17 mouse cellular contexts compared by ENCODE assay signal in the genomic region with DNA sequence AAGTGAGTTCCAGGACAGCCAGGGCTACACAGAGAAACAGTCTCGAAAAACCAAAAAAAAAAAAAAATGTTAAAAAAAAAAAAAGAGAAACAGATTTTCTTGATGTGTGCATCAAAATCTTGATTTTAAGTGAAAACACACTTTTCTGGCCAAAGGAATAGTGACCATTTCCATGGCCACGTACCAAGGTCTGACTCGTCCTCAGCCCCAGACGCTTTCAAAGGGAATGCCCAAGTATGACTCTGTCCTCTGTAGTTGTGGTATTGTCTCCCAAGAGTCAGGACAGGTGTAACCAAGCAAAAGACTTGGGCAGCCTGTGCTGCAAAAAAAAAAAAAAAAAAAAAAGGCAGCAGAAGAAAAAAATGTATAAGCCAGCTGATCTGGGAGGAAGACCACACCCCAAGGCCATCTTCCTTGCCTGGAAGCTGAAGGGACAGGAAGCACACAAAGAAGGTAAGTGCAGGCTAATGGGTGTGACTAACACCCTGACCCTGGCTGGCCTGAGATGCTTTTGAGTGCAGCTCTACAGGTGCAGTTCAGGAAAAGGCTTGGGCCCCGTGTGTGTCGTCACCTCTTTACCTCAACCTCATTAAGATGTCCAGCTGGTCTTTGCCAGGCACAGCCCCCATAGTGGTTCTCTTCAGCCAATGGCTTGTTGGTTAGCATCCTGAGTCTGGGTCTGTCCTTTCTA. TPM values are rescaled to one million over a fixed set of nuclear protein-coding genes. Genes with fewer than 3 reads are reported as not detected.
DNase-seq lines count a peak whose midpoint lies in the region; ATAC-seq and TF ChIP-seq lines count a peak whose summit lies in the region.
"Had no signal": no experiment of that assay in that cellular context is flagged by ENCODE, and none has a peak within 500 bp of the region (broad histone marks: within the 10 kb centered on the region; RNA-seq: fewer than 3 reads in every experiment).

No protein-coding gene starts in this region.

- no peak overlapping the region for H3K27ac ChIP-seq in midbrain, embryonic 10.5 days (replicated peaks)
- no peak overlapping the region for H3K27ac ChIP-seq in midbrain, postnatal 0 days (ENCODE audit: low read depth, low read length)
- 0 out of 2 replicates have a peak overlapping the region, but pooled peaks have one; percentile 1 for H3K27ac ChIP-seq in embryonic facial prominence, embryonic 14.5 days (replicated peaks; ENCODE audit: low read depth, low read length)
- no peak overlapping the region for H3K27ac ChIP-seq in hindbrain, postnatal 0 days
- H3K27ac ChIP-seq: heart, embryonic 10.5 days; hindbrain, embryonic 12.5 days; intestine, embryonic 15.5 days; midbrain, embryonic 12.5 days had no signal

- no peak for ATAC-seq in midbrain, postnatal 0 days (ENCODE audit: low FRiP score)
- ATAC-seq in embryonic facial prominence, embryonic 14.5 days (ENCODE audit: low read depth) = no peak
- no peak for ATAC-seq in hindbrain, postnatal 0 days

- no peaks in the 10 kb centered on the region for H3K27me3 ChIP-seq in midbrain, embryonic 10.5 days (ENCODE audit: low read depth, poor library complexity, severe bottlenecking)
- H3K27me3 ChIP-seq in midbrain, postnatal 0 days (ENCODE audit: insufficient read depth, low read length) = no peaks in the 10 kb centered on the region
- no peaks in the 10 kb centered on the region for H3K27me3 ChIP-seq in embryonic facial prominence, embryonic 14.5 days (replicated peaks; ENCODE audit: control insufficient read depth, insufficient read depth, low read length)
- H3K27me3 ChIP-seq in hindbrain, postnatal 0 days (ENCODE audit: insufficient read depth, low read length) = no peaks in the 10 kb centered on the region
- H3K27me3 ChIP-seq: embryonic facial prominence, embryonic 13.5 days; hindbrain, embryonic 12.5 days; intestine, embryonic 15.5 days; midbrain, embryonic 12.5 days had no signal

- DNase-seq in embryo, embryonic 10 days (ENCODE audit: low spot score) = peak; percentile 3
- no peak for DNase-seq in embryo, embryonic 11 days
- peak; percentile 2 for DNase-seq in midbrain, embryonic 10.5 days (ENCODE audit: low spot score)
- DNase-seq in midbrain, postnatal 0 days (ENCODE audit: low spot score) = no peak
- peak; percentile 55 for DNase-seq in ES-CJ7 (ENCODE audit: low read depth, low spot score)
- DNase-seq in embryonic facial prominence, embryonic 14.5 days (ENCODE audit: low spot score) = no peak
- DNase-seq in hindbrain, postnatal 0 days (ENCODE audit: low spot score) = no peak
- DNase-seq in gastrocnemius, postnatal 36 days = no peak
- DNase-seq: cerebellum, adult 8-10 months; gastrocnemius, postnatal 14 days; layer of hippocampus, postnatal 36 days; right cerebral cortex, postnatal 25 days had no signal

- H3K9ac ChIP-seq in midbrain, postnatal 0 days (replicated peaks; ENCODE audit: low read length, poor library complexity, severe bottlenecking) = no peak overlapping the region
- H3K9ac ChIP-seq in embryonic facial prominence, embryonic 14.5 days (ENCODE audit: low read depth, low read length) = no peak overlapping the region
- H3K9ac ChIP-seq in hindbrain, postnatal 0 days (replicated peaks; ENCODE audit: low read length) = no peak overlapping the region
- H3K9ac ChIP-seq: embryonic facial prominence, embryonic 13.5 days; hindbrain, embryonic 12.5 days; midbrain, embryonic 12.5 days had no signal

- peaks cover 70% of the 10 kb centered on the region for H3K36me3 ChIP-seq in midbrain, embryonic 10.5 days
- H3K36me3 ChIP-seq in midbrain, postnatal 0 days (ENCODE audit: insufficient read depth, low read length) = peaks cover 22% of the 10 kb centered on the region
- peaks cover 60% of the 10 kb centered on the region for H3K36me3 ChIP-seq in embryonic facial prominence, embryonic 14.5 days (ENCODE audit: control insufficient read depth, insufficient read depth, low read length)
- H3K36me3 ChIP-seq in hindbrain, postnatal 0 days (ENCODE audit: insufficient read depth, low read length) = peaks cover 31% of the 10 kb centered on the region

- 89% methylated on average over 6 of the region's 6 CpGs for WGBS in midbrain, embryonic 10.5 days
- 91% methylated on average over 6 of the region's 6 CpGs for WGBS in midbrain, postnatal 0 days
- 80% methylated on average over 6 of the region's 6 CpGs for WGBS in embryonic facial prominence, embryonic 14.5 days
- 90% methylated on average over 6 of the region's 6 CpGs for WGBS in hindbrain, postnatal 0 days

- intact Hi-C loops in gastrocnemius, postnatal 36 days (cut with DNase I) = loop anchor here (10.0 kb wide), 1 partner anchor 392 kb away; no protein-coding TSS in a partner anchor

- TF ChIP-seq CTCF in midbrain, postnatal 0 days (IDR thresholded peaks at IDR 0.05) = no peak
- no peak for TF ChIP-seq CTCF in hindbrain, postnatal 0 days (IDR thresholded peaks at IDR 0.05; ENCODE audit: low read depth)

- H3K4me2 ChIP-seq in midbrain, postnatal 0 days (ENCODE audit: low read depth, low read length, poor library complexity, severe bottlenecking) = no peak overlapping the region
- no peak overlapping the region for H3K4me2 ChIP-seq in embryonic facial prominence, embryonic 14.5 days (ENCODE audit: low read depth, low read length)
- H3K4me2 ChIP-seq in hindbrain, postnatal 0 days (ENCODE audit: low read depth, low read length) = no peak overlapping the region
- H3K4me2 ChIP-seq: hindbrain, embryonic 12.5 days; intestine, embryonic 15.5 days; midbrain, embryonic 12.5 days had no signal

- no peaks in the 10 kb centered on the region for H3K9me3 ChIP-seq in midbrain, embryonic 10.5 days (replicated peaks)
- no peaks in the 10 kb centered on the region for H3K9me3 ChIP-seq in midbrain, postnatal 0 days (ENCODE audit: low read length)
- H3K9me3 ChIP-seq in embryonic facial prominence, embryonic 14.5 days (ENCODE audit: control insufficient read depth, low read length) = no peaks in the 10 kb centered on the region
- H3K9me3 ChIP-seq in hindbrain, postnatal 0 days (ENCODE audit: low read length) = no peaks in the 10 kb centered on the region
- H3K9me3 ChIP-seq: embryonic facial prominence, embryonic 13.5 days; heart, embryonic 10.5 days; hindbrain, embryonic 12.5 days; intestine, embryonic 15.5 days; midbrain, embryonic 12.5 days had no signal

- no peak overlapping the region for H3K4me3 ChIP-seq in midbrain, embryonic 10.5 days
- H3K4me3 ChIP-seq in midbrain, postnatal 0 days (ENCODE audit: low read depth, low read length) = no peak overlapping the region
- H3K4me3 ChIP-seq in embryonic facial prominence, embryonic 14.5 days (ENCODE audit: low read depth, low read length) = no peak overlapping the region
- H3K4me3 ChIP-seq in hindbrain, postnatal 0 days (ENCODE audit: low read length) = no peak overlapping the region
- H3K4me3 ChIP-seq: embryonic facial prominence, embryonic 13.5 days; heart, embryonic 10.5 days; hindbrain, embryonic 12.5 days; intestine, embryonic 15.5 days; midbrain, embryonic 12.5 days had no signal

- H3K4me1 ChIP-seq in midbrain, embryonic 10.5 days = peaks cover 40% of the 10 kb centered on the region
- 0 out of 2 replicates have a peak, but pooled peaks cover under 1% of the 10 kb centered on the region for H3K4me1 ChIP-seq in midbrain, postnatal 0 days (ENCODE audit: insufficient read depth, low read length)
- H3K4me1 ChIP-seq in embryonic facial prominence, embryonic 14.5 days (ENCODE audit: control insufficient read depth, insufficient read depth, low read length) = peaks cover 19% of the 10 kb centered on the region
- H3K4me1 ChIP-seq in hindbrain, postnatal 0 days (ENCODE audit: insufficient read depth, low read length) = 0 out of 2 replicates have a peak, but pooled peaks cover 5% of the 10 kb centered on the region

RNA-seq across cellular contexts. Expression of gene Cep68, which starts 6.7 kb away (rescaled TPM):
- polyA plus RNA-seq in midbrain, embryonic 10.5 days (2016; fragmentation: Nextera tagmentation; extraction: Ambion mirVana) = 38.1 and 43.2 TPM in 2 replicates
- total RNA-seq in midbrain, postnatal 0 days (2014; rRNA removed) = 40.7 and 45.5 TPM in 2 replicates
- 21.1 and 23.5 TPM in 2 replicates for polyA plus RNA-seq in midbrain, postnatal 0 days (2015; fragmentation: Nextera tagmentation; extraction: Ambion mirVana)
- polyA plus RNA-seq in embryonic facial prominence, embryonic 14.5 days (2014; fragmentation: Nextera tagmentation; extraction: Ambion mirVana) = 27.9 and 32.5 TPM in 2 replicates
- 43.5 and 61.1 TPM in 2 replicates for total RNA-seq in hindbrain, postnatal 0 days (2014; rRNA removed)
- polyA plus RNA-seq in hindbrain, postnatal 0 days (2015; fragmentation: Nextera tagmentation; extraction: Ambion mirVana) = 23.1 and 24.4 TPM in 2 replicates
- 10 to 100 TPM; 26.9 to 30.0 TPM for total RNA-seq in gastrocnemius, postnatal 36 days (2021)

RNA-seq across cellular contexts. Expression of gene Rab1a, which starts 41.3 kb away (rescaled TPM):
- 219 and 222 TPM in 2 replicates for polyA plus RNA-seq in midbrain, embryonic 10.5 days (2016; fragmentation: Nextera tagmentation; extraction: Ambion mirVana)
- 112 and 123 TPM in 2 replicates for total RNA-seq in midbrain, postnatal 0 days (2014; rRNA removed)
- 285 and 300 TPM in 2 replicates for polyA plus RNA-seq in midbrain, postnatal 0 days (2015; fragmentation: Nextera tagmentation; extraction: Ambion mirVana)
- 237 and 249 TPM in 2 replicates for polyA plus RNA-seq in embryonic facial prominence, embryonic 14.5 days (2014; fragmentation: Nextera tagmentation; extraction: Ambion mirVana)
- total RNA-seq in hindbrain, postnatal 0 days (2014; rRNA removed) = 92.4 and 100 TPM in 2 replicates
- polyA plus RNA-seq in hindbrain, postnatal 0 days (2015; fragmentation: Nextera tagmentation; extraction: Ambion mirVana) = 310 TPM in 2 replicates
- 10 to 100 TPM; 78.3 to 88.9 TPM for total RNA-seq in gastrocnemius, postnatal 36 days (2021)

Comparison
In these comparisons a context has a peak if more than half of its experiments do, and no peak if none do; other contexts are left out.
1. DNase-seq: peak in embryo, embryonic 10 days (single experiment), midbrain, embryonic 10.5 days (single experiment) and ES-CJ7 (single experiment); none in embryo, embryonic 11 days (single experiment), midbrain, postnatal 0 days (single experiment), embryonic facial prominence, embryonic 14.5 days (single experiment), hindbrain, postnatal 0 days (single experiment) and gastrocnemius, postnatal 36 days (0 of 2).